Mouse (Mus musculus): ENCODE data around the gene Ostm1. TPM values are rescaled to one million over a fixed set of nuclear protein-coding genes. Genes with fewer than 3 reads are reported as not detected.

Ostm1 gene
- 46.6 TPM for polyA plus RNA-seq (2017; shearing (Covaris generic))

DNA sequence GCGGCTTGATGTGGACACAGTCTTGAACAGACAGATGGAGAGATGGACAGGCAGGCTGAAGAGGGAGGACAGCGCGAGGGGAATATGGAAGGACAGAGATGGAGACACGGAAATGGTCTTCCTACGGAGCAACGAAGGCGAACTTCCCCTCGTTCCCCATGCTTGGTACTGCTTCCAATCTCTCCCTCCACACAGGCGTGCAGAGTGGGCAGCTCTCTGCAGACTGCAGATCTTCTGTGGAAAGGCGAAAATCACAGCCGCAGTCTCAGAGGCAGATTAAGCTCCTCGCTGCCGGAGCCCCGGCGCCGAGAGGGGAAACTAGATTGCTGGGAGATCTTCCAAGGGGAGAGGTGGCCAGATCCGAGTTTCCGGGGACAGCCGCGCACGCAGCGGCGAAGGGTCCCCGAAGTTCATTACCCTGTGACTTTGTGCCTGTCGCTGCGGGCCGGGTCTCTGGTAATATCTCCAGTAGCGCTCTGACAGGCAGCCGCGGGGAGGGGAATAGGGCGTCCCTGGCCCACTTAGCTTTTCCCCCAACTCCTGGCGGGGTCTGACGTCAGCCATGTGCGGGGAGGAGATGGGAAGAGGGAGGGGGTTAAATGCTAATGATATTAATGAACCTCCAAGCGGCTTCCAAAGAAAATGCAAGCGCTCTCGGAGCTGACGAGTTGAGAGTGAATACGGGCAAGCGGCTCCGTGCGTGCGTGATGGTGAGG, at the start of gene Ostm1, which contains the start of gene Nr2e1:
Gene Ostm1, plus strand, starts transcription at position 666 of the 716 bp plus-strand sequence.
Gene Nr2e1, minus strand, starts transcription at position 476 of the 716 bp plus-strand sequence.

Other genes with a start within 250 kb of the Ostm1 start
- 6.2 TPM for gene Afg1l, start 105.3 kb upstream of the Ostm1 start, polyA plus RNA-seq (2017; shearing (Covaris generic))
- 312 TPM for gene Snx3, start 81.8 kb upstream of the Ostm1 start, polyA plus RNA-seq (2017; shearing (Covaris generic))
- gene Nr2e1, start 190 bp upstream of the Ostm1 start, polyA plus RNA-seq (2017; shearing (Covaris generic)), result not detected
- 55.2 TPM for gene Sec63, start 177.7 kb downstream of the Ostm1 start, polyA plus RNA-seq (2017; shearing (Covaris generic))